Mouse (Mus musculus): ENCODE measurements at regions not wholly inside any gene's neighbourhood (a gene's known extent, or its start where the extent isn't known, plus 50 kb on each side); places are given as distances from the start of the nearest gene placed in this dataset.

DNA sequence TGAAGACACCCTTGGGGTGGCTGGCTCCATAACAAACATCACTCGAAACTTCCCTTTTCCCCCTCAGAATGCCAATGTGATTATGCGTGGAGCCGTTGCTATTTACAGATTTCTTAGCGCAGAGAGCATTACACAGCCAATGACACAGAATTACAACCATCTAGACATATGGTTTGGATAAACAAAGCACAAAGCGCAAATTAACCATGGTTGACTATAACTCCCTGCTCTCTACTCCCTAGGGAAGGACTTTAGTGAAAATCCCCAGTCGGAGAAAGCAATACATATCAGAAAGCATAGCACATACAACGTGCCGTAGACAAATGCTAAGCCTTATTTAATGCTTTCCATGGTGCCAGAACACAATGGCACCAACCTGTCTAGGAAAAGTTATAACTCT lies 131.8 kb downstream of the Tshz3 start:
- intact Hi-C loops (cut with DNase I) = no loop called here

GRCm38 (mm10) chr7:36830155-36830554 lies 132.2 kb downstream of the Tshz3 start:
- DNase-seq = no peak
- intact Hi-C loops (cut with DNase I) = no loop called here

More for the DNA sequence above, 131.8 kb downstream of the Tshz3 start:
- no peak for DNase-seq

GRCm38 (mm10) chr7:36848279-36848678 lies 150.4 kb downstream of the Tshz3 start:
- intact Hi-C loops (cut with DNase I) = no loop called here
- DNase-seq = no peak

GRCm38 (mm10) chr7:36851275-36851889 lies 153.5 kb downstream of the Tshz3 start:
- intact Hi-C loops (cut with DNase I) = no loop called here

DNA sequence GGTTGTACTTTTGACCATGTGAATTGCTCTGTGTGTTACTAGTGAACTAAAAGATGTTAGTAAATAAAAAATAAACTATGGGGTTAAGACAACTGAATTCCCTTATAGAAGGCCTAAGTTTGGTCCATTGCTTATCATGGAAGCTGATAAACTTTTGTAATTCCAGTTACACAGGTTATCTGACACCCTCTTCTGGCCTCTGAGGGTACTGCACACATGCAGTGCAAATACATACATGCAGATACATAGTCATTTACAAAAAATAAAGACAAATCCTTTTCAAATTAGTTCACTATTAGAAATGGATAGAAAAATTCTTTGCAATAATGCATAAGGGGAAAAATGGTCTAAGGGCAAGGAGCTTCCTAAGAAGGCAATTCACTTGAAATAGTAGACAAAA lies 156.4 kb downstream of the Tshz3 start:
- intact Hi-C loops (cut with DNase I) = no loop called here
- DNase-seq = no peak

More at GRCm38 (mm10) chr7:36851275-36851889, 153.5 kb downstream of the Tshz3 start:
- no peak for DNase-seq

DNA sequence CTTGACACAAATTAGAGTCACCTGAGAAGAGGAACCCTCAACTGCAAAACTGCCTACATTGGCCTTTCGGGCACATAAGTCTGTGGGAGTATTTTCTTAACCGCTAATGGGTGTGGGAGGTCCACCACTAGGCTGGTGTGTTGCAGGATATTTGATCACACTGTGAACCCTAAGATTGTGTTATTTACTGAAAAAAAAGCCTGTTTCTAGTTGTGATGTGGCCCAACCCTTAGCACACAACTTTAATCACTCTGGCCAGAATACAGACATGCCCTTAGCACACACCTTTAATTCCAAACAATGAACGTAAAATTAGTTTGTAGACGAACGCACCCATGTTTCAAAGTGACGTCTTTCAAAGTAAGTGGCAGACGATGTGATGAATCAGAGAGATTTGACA lies 161.5 kb downstream of the Tshz3 start:
- intact Hi-C loops (cut with DNase I) = no loop called here
- DNase-seq = no peak

- no peak for DNase-seq
- intact Hi-C loops (cut with DNase I) = no loop called here
Observed at GRCm38 (mm10) chr7:36862481-36862880, 164.6 kb downstream of the Tshz3 start.

DNA sequence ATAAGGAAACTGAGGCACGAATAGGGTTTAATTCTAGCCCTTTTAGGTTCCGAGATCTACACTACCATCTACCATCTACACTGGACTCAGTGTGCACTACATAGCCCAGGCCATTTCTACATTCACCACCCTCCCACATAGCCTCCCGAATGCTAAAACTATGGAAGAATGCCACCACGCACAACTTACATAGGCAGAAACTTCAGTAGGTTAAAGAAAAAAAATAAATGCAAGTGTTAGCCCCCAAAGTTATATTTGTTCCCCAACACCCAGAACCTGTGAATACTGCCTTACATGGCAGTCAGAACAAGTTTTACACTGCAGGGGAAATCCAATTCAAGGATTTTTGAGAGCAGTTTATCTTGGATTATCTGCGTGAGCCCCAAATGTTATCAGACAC lies 165.8 kb downstream of the Tshz3 start:
- no peak for DNase-seq
- intact Hi-C loops (cut with DNase I) = no loop called here

DNA sequence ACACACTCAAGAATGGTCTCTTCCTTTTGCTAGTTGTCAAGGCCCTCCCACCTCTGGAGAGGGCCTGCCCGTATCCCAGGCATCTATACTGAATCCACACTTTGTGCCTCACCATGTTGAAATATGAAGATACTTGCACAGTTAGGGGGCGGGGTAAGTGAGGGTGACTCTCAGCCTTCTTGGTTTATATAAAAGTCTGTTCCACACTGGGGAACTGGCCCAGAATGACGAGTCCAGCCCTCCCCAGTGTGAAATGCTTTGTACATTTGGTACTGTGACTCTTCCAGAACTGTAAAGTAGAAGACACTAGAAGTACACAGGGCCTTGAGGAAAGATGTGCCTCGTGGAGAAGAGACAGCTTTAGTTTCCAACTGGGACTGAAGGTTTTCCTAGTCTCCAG lies 166.8 kb downstream of the Tshz3 start:
- intact Hi-C loops (cut with DNase I) = no loop called here
- no peak for DNase-seq

DNA sequence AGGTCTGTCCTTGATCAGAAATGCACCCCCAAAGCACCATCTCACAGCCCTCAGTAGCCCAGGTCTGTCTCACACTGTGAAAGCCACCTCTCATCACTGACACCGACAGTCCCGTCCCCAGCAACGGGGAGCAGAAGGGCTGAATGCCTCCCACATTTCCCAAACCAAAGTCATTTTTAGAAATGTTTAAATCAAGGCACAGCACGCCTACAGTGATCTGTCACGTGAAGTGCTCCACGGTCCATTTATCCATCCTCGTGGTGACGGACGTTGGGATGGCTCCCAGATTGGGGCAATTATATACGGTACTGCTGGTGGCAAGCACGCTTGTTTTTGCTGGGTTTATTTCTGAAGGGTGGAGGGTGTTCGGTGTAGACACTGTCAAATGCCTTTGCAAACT lies 168.7 kb downstream of the Tshz3 start:
- intact Hi-C loops (cut with DNase I) = no loop called here
- DNase-seq = no peak

DNA sequence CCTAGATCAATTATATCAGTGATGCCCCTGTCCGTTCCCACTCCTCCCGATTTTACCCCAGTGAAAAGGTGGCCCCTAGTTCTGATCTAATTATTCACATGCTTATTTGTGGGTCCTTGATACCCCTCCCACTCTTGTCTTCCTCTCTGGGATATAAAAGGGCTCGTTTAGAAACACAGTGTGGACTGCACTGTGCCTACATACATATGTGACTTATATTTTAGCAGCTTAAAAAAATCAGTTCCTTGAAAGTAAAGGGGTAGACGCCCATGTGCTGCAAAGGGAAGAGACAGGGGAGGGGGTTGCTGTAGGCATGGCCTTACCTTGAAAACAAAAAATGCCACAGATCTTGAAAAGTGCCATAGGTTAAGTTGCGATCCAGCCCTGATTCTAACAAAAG lies 176.1 kb downstream of the Tshz3 start:
- intact Hi-C loops (cut with DNase I) = no loop called here
- DNase-seq = no peak

- DNase-seq = no peak
- intact Hi-C loops (cut with DNase I) = no loop called here
Observed at GRCm38 (mm10) chr7:36877686-36878085, 179.8 kb downstream of the Tshz3 start.

DNA sequence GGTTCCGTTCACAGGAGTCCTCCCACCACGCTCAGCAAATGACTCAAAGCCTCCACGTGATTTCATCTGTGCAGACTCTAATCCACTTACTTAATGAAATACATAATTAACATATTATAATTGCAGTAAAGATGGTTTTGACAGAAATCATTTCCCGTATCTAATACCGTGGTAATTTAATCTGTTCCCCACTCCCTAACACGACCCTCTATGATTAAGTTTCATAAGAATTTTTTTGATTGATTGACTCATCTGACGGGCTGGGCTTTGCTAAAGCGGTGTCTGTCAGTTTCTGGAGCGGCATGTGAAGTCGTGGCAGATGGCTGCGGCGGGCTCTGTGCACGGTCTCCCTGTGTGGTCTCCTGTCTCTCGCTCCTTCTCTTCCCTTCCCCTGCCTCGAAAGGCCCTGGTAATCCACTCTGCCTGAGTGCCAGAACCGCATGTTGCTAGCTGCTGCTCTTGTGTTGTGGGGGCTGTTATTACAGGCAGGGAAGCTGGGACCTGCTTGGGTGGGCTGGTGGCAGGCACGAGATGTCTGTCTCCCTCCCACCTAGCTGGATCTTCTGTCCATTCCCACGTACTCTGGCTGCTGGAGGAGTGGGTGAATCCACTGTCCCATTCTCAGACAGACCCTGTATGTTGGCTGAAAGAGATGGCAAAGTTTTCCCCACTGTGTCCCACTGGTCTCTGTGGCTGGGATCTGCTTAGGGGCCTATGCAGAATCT lies 195.0 kb downstream of the Tshz3 start:
- intact Hi-C loops (cut with DNase I) = no loop called here
- no peak for DNase-seq

GRCm38 (mm10) chr7:36896339-36896738 lies 198.4 kb downstream of the Tshz3 start:
- DNase-seq = no peak
- intact Hi-C loops (cut with DNase I) = no loop called here

GRCm38 (mm10) chr7:36901537-36901936 lies 203.6 kb downstream of the Tshz3 start:
- DNase-seq = no peak
- intact Hi-C loops (cut with DNase I) = loop anchor here (5.0 kb wide), 1 partner anchor 676 kb away; no protein-coding TSS in a partner anchor

- no peak for DNase-seq
Observed at GRCm38 (mm10) chr7:36913304-36913703, 215.4 kb downstream of the Tshz3 start.

DNA sequence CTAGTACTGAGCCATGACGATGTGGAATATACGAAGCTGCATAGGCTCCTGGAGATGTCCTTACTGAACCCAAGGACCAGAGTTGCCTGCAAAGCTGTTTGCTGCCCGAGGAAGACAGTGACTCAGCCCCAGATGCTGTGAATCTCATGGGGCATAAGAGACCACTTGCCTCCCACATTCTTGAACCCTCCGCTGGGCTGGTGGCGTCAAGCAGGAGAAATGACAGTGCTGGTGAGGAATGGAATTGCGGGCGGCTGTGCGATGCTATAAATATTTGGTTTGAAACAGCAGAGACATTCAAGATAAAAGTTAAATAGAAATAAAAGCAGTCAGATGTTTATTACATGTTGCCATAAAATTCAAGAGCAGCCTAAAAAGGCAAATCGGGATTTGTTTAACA lies 216.3 kb downstream of the Tshz3 start:
- intact Hi-C loops (cut with DNase I) = no loop called here
- no peak for DNase-seq

More at GRCm38 (mm10) chr7:36913304-36913703, 215.4 kb downstream of the Tshz3 start:
- intact Hi-C loops (cut with DNase I) = no loop called here

- no peak for DNase-seq
- intact Hi-C loops (cut with DNase I) = no loop called here
Observed at GRCm38 (mm10) chr7:36915171-36915570, 217.3 kb downstream of the Tshz3 start.

DNA sequence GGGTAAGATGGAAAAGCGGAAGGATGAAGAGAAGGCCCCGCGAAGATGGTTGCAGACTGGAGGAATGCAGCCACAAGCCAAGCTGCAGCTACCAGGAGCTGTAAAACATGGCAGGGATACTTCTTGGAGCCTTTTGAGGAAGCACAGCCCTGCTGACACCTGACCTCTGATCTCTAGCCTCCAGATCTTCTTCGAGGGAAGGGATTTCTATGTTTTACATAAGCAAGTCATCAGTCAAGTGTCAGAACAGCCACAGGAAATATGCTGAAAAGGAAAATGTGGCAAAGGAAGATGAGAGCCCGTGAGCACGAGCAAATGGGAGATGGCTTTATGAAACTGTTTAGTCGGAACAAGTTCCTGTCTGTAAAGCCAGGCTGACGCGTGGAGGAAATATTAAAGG lies 219.1 kb downstream of the Tshz3 start:
- intact Hi-C loops (cut with DNase I) = no loop called here
- DNase-seq = no peak

DNA sequence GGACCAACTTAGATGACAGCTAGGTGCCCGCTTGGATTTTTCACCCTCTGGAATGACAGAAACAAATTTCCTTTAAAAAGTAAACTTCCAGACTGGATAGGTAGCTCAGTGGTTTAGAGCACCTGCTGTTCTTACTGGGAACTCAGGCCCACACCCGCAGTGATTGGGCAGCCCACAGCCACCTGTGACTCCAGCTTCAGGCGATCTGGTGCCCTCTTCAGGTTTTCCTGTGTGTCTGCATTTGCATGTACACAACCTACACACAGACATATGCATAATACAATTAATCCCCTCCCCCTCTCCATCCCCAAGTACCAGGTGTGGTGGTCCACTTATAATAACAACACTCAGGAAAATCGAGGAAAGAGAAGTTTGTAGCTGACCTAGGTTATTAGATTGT lies 221.5 kb downstream of the Tshz3 start:
- no peak for DNase-seq
- intact Hi-C loops (cut with DNase I) = no loop called here

GRCm38 (mm10) chr7:36921003-36921402 lies 223.1 kb downstream of the Tshz3 start:
- intact Hi-C loops (cut with DNase I) = no loop called here
- DNase-seq = no peak

DNA sequence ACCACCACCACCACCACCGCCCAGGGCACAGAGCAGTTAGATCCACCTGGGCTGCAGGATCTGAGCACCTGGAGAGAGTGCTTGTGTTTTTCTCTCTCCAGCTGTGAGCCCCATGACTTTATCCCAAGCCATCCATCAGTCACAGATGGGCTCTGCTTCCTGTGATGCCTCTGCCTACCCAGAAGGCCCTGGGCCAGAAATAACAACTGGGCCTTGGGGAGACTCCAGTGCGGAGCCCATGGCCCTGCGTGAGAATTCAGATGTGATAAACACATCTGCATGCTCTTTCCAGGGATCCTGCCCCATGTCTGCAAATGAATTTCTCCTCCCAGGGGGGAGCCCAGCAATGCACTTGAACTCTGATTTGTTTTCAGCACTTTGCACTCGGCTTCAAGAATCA lies 235.6 kb downstream of the Tshz3 start:
- intact Hi-C loops (cut with DNase I) = no loop called here
- no peak for DNase-seq

Data from heart, postnatal 14 days (tissue).